Mouse (Mus musculus) spleen, adult 2 months (tissue): ENCODE measurements around the gene Msh3.

ENCODE experiments used
- CTCF ChIP-seq: fragments of 200-500 bp; IDR thresholded peaks from 2 replicates; pipeline ENCODE4 v1.5.1; 2011; ENCODE audit warnings: mild to moderate bottlenecking, inconsistent platforms; ENCODE audit not compliant: insufficient read depth, insufficient read length, insufficient replicate concordance; ENCODE audit errors: extremely low read depth
- POLR2A ChIP-seq: fragments of 200-500 bp; IDR thresholded peaks from 2 replicates; pipeline ENCODE4 v1.6.1; 2011; ENCODE audit warnings: low read depth, low read length, inconsistent platforms

- TF ChIP-seq CTCF (no peak), POLR2A (no peak)
Measured at GRCm38 (mm10) chr13:92337773-92338462, 16.9 kb downstream of the Msh3 start.
